Mouse (Mus musculus) macrophage (primary cell): Measurements from ENCODE around the gene Twf2. TPM values are rescaled to one million over a fixed set of nuclear protein-coding genes. Genes with fewer than 3 reads are reported as not detected.

ENCODE experiments used
- H3K27ac ChIP-seq: fragments of 350-480 bp; formaldehyde crosslinking; 2 replicates; pipeline ENCODE4 v1.9.0; 2021
- H3K36me3 ChIP-seq: fragments of 350-480 bp; formaldehyde crosslinking; 2 replicates; pipeline ENCODE4 v1.9.0; 2021; ENCODE audit errors: inconsistent target
- H3K4me3 ChIP-seq: fragments of 350-480 bp; formaldehyde crosslinking; 2 replicates; pipeline ENCODE4 v1.9.0; 2021; ENCODE audit errors: inconsistent target
- H3K79me2 ChIP-seq: fragments of 350-480 bp; formaldehyde crosslinking; 2 replicates; pipeline ENCODE4 v1.9.0; 2021; ENCODE audit errors: inconsistent target
- WGBS: methylation state at CpG from one replicate; pipeline ENCODE4 v1.1.7; 2026; ENCODE audit warnings: inconsistent platforms; ENCODE audit not compliant: missing documents; 5-methylcytosine and 5-hydroxymethylcytosine counted together
- polyA plus RNA-seq: library from polyadenylated mRNA; stranded (reverse); fragments of 250-400 nt; gene quantifications from 3 replicates; pipeline ENCODE4 v1.2.4, GENCODE M21; 2018; ENCODE audit warnings: inconsistent platforms

The Twf2 gene
- polyA plus RNA-seq, 1 experiment from 2014 or later: 37.5 TPM

GRCm38 (mm10) chr9:106210853-106211609 is 8.1 kb downstream of the Twf2 start:
- H3K4me3 ChIP-seq: no peak overlapping the region
- no peak overlapping the region for H3K27ac ChIP-seq
- H3K36me3 ChIP-seq: peaks cover 58% of the 10 kb centered on the region
- H3K79me2 ChIP-seq: peaks cover 58% of the 10 kb centered on the region
- WGBS: 91% methylated on average over 9 of the region's 9 CpGs

GRCm38 (mm10) chr9:106211680-106212593 is 9.0 kb downstream of the Twf2 start:
- Histone ChIP-seq H3K4me3 (no peak overlapping the region), H3K27ac (no peak overlapping the region), H3K36me3 (peaks cover 52% of the 10 kb centered on the region), H3K79me2 (peaks cover 48% of the 10 kb centered on the region)
- 49% methylated on average over 37 of the region's 37 CpGs for WGBS

- Histone ChIP-seq H3K27ac (no peak overlapping the region), H3K4me3 (no peak overlapping the region), H3K79me2 (peaks cover 42% of the 10 kb centered on the region), H3K36me3 (peaks cover 50% of the 10 kb centered on the region)
- WGBS: 96% methylated on average over 12 of the region's 12 CpGs
Measured at GRCm38 (mm10) chr9:106212594-106212981, 9.7 kb downstream of the Twf2 start.

- H3K4me3 ChIP-seq: no peak overlapping the region
- H3K36me3 ChIP-seq: peaks cover 33% of the 10 kb centered on the region
- no peak overlapping the region for H3K27ac ChIP-seq
- WGBS: 67% methylated on average over 6 of the region's 6 CpGs
- H3K79me2 ChIP-seq: peaks cover 13% of the 10 kb centered on the region; the same call in 1 of the 2 replicates
Measured at GRCm38 (mm10) chr9:106215341-106216125, 12.6 kb downstream of the Twf2 start.

- 99% methylated on average over 6 of the region's 7 CpGs for WGBS
- Histone ChIP-seq H3K36me3 (peaks cover 33% of the 10 kb centered on the region), H3K79me2 (no peaks in the 10 kb centered on the region; the same call in 1 of the 2 replicates), H3K27ac (no peak overlapping the region), H3K4me3 (no peak overlapping the region)
Measured at GRCm38 (mm10) chr9:106216971-106217370, 14.1 kb downstream of the Twf2 start.

- peaks cover 34% of the 10 kb centered on the region; the same call in 1 of the 2 replicates for H3K79me2 ChIP-seq
- 82% methylated on average over 8 of the region's 8 CpGs for WGBS
- H3K36me3 ChIP-seq: peaks cover 17% of the 10 kb centered on the region; the same call in 1 of the 2 replicates
- no peak overlapping the region for H3K27ac ChIP-seq
- no peak overlapping the region for H3K4me3 ChIP-seq
Measured at GRCm38 (mm10) chr9:106220894-106221523, 18.1 kb downstream of the Twf2 start.

- H3K27ac ChIP-seq: peak within 1 kb of the TSS; percentile 79
- H3K36me3 ChIP-seq: peaks cover 17% of the 10 kb centered on the region; the same call in 1 of the 2 replicates
- H3K4me3 ChIP-seq: peak within 1 kb of the TSS; percentile 25; the same call in 1 of the 2 replicates
- WGBS: 11% methylated on average over 4 of the region's 4 CpGs
- H3K79me2 ChIP-seq: peaks cover 48% of the 10 kb centered on the region; the same call in 1 of the 2 replicates
Measured at GRCm38 (mm10) chr9:106222261-106222851, 19.4 kb downstream of the Twf2 start, which contains the start of gene Tlr9. Gene Tlr9 (plus strand): TSS chr9:106222598.

- H3K4me3 ChIP-seq: peak overlapping the region; percentile 25; the same call in 1 of the 2 replicates
- peaks cover 23% of the 10 kb centered on the region; the same call in 1 of the 2 replicates for H3K36me3 ChIP-seq
- H3K79me2 ChIP-seq: peaks cover 54% of the 10 kb centered on the region; the same call in 1 of the 2 replicates
- peak overlapping the region; percentile 79 for H3K27ac ChIP-seq
- 31% methylated on average over 4 of the region's 4 CpGs for WGBS
Measured at GRCm38 (mm10) chr9:106222994-106223393, 20.1 kb downstream of the Twf2 start.

- no peak overlapping the region for H3K27ac ChIP-seq
- WGBS: 74% methylated on average over 23 of the region's 24 CpGs
Measured at GRCm38 (mm10) chr9:106225469-106226150, 22.7 kb downstream of the Twf2 start.

GRCm38 (mm10) chr9:106226151-106226682 is 23.3 kb downstream of the Twf2 start:
- Histone ChIP-seq H3K36me3 (peaks cover 28% of the 10 kb centered on the region; the same call in 1 of the 2 replicates), H3K79me2 (peaks cover 57% of the 10 kb centered on the region; the same call in 1 of the 2 replicates), H3K4me3 (no peak overlapping the region), H3K27ac (no peak overlapping the region)
- 14% methylated on average over 34 of the region's 34 CpGs for WGBS

More at GRCm38 (mm10) chr9:106225469-106226150, 22.7 kb downstream of the Twf2 start:
- peaks cover 28% of the 10 kb centered on the region; the same call in 1 of the 2 replicates for H3K36me3 ChIP-seq
- H3K79me2 ChIP-seq: peaks cover 57% of the 10 kb centered on the region; the same call in 1 of the 2 replicates
- no peak overlapping the region for H3K4me3 ChIP-seq

GRCm38 (mm10) chr9:106227790-106228429 is 25.0 kb downstream of the Twf2 start:
- peaks cover 53% of the 10 kb centered on the region; the same call in 1 of the 2 replicates for H3K79me2 ChIP-seq
- WGBS: 95% methylated on average over 8 of the region's 8 CpGs
- no peak overlapping the region for H3K4me3 ChIP-seq
- no peak overlapping the region for H3K27ac ChIP-seq
- peaks cover 30% of the 10 kb centered on the region; the same call in 1 of the 2 replicates for H3K36me3 ChIP-seq
